Mouse (Mus musculus): Measurements from ENCODE around the gene D13Ertd608e.
A peak's percentile ranks its signal among the peaks of the same experiment; 100 is the strongest.
"Not testable (repeated sequence)": the region's sequence is repeated elsewhere in the genome, so short reads cannot be mapped to it uniquely, and the experiment has no call there.

Gene D13Ertd608e

GRCm38 (mm10) chr13:119835320-119836056, at the start of gene D13Ertd608e:
Gene D13Ertd608e, plus strand, starts transcription at chr13:119836006.
- not testable (repeated sequence) for DNase-seq (ENCODE audit: low spot score)

- peak; percentile 76 for DNase-seq (ENCODE audit: low spot score)
Observed at GRCm38 (mm10) chr13:119789851-119790717, 45.7 kb upstream of the D13Ertd608e start.

DNA sequence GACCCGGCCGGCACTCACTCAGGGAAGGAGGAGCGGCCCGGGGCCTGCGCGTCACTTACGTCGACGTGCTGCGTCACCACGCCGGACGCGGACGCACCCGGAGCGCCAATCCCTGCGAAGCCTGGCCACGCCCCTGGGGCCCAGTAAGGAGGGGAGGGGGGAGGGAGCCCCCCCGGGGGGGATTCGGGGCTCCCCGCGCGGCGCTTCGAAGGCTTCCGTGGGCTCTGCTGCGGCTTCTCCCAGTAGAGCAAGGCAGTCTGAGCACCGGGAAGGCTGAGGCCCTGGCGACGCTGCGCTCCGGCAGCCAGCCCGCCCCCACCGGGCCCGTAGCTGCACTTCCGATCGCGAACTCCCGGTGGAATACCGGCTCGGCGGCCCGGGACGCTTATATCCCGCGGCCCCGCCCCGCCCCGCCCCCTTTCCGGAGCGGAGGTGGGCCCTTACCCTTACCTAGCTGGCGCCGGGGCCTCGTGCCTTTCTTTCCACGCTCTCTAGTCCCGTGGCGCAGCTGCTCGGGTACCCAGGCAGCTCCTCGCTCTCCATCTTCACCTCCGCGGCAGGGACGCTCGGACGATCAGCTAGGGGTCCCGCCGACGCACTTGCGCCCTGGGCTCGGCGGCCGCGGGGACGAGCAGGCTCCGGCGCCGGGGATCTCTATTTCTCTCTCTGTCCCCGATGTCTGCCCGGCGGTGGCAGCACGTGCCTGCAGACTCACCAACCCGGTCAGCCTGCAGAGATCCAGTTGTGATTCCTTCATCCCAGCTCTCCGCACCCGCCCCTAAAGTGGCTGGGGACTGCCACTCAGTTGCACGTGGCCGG, 44.8 kb upstream of the D13Ertd608e start, which contains the start of gene Zfp131:
Zfp131 (minus strand) TSS at position 129 of the 819 bp plus-strand sequence.
- peak; percentile 96 for DNase-seq (ENCODE audit: low spot score)

GRCm38 (mm10) chr13:119791580-119792135, 44.1 kb upstream of the D13Ertd608e start:
- peak; percentile 26 for DNase-seq (ENCODE audit: low spot score)

DNA sequence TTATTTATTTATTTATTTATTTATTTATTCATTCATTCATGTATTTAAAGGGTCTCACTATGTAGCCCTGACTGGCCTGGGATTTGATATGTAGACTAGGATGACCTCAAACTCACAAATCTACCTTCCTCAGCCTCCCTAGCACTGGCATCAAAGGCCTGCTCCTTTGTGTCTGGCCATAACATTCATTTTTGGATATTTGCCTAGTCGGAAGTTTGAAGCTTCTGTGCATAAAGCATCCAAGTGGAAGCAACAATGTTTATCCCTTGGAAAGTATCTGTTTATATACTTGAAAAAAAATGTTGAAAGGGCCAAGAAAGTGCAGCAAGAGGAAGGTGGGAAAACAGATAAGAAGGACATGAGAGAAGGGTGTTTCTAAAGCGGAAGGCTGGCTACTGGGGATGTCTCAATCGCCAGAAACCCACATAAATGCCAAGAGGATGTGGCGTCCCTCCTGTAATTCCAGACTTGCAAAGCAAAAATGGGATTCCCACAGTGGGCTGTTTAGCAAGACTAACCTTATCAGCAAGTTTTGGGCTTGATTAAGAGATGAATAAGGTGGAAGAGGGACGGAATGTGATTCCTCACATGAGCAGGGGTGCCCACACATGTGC, 42.9 kb upstream of the D13Ertd608e start:
- DNase-seq (ENCODE audit: low spot score) = no peak

DNA sequence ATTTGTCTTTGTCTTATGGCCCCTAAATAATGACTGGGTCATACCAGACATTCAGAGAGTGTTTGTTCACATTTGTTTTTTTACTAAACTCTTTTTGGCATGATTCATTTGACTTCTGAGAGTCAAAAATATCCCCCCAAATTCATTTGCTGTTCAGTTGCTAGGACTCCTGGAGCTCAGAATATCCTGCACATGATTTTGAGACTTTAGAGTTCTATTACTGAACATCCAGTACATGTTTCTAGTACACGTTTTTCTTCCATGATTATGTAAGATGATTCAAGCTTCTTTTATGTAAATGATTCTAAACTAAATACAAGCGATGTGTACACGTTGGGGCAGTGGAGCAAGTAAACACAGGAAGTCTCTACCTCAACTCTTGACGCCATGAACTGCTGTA, 38.1 kb upstream of the D13Ertd608e start:
- no peak for DNase-seq (ENCODE audit: low spot score)

- DNase-seq (ENCODE audit: low spot score) = no peak
Observed at GRCm38 (mm10) chr13:119808937-119809336, 26.9 kb upstream of the D13Ertd608e start.

DNA sequence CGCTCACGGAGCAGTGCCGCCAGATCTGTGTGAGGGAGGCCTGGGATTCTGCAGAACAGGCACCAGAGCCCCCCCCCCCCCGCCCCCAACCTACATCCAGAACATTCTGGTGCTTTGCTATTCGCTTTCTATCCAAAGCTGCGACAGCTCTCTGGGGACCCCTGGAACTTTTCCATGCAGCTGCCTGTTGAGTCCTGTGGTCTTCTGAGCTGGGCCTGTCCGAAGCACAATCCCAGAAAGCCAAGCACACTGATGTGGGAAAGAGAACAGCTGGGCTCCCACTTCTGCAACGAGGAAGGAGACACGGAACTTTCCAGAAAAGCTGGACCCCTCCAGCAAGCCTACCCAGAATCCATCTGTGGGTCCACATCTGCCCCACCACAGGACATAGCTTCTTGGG, 25.8 kb upstream of the D13Ertd608e start:
- no peak for DNase-seq (ENCODE audit: low spot score)

DNA sequence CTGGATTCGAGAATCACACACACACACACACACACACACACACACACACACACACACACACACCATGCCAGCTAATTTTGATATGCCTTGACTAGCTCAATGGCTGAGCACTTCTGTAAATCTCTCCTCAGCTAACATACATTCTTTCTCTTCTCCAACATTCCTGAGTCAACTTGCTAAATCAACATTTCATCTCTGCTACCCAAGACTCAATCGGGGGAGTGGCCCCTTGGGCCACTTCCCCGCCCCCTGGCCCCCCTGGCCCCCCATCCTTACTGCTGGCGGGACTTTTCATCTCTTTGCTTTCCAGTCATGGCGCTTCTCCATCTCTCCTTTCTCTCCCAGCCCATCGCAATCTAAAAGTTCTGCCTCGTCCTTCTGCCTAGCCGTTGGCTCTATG, 19.0 kb upstream of the D13Ertd608e start:
- DNase-seq (ENCODE audit: low spot score) = no peak

DNA sequence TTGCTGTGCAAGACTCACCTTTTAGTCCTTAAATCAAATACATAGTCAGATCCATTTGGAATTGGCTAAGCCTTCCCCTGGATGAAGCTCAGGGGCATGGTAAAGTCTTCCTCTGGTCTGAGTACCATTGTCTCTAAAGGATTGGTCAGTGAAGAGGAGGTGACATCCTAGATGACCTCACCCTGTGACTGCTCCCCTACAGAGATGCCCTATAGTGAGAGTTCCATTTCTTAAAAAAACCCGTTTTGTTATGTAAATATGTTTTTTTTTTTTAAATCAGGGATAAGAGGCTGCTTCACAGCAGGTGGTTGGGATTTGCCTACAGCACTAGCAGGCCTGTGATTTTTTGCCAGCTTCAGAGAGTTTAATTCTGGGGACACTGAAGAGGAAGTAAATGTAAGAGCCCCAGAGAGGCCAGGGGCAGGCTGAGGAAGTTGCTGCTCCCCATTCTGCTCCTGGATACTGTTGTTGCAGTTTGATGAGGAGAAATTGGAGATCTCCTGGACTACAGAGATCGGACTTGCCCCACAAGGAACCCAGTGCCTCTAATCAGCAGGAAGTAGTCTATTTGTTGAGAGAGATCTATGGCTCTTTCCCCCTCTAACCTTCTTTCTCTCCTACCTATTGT, 18.1 kb upstream of the D13Ertd608e start:
- DNase-seq (ENCODE audit: low spot score) = no peak

- DNase-seq (ENCODE audit: low spot score) = not testable (repeated sequence)
Observed at GRCm38 (mm10) chr13:119830116-119830515, 5.7 kb upstream of the D13Ertd608e start, which contains the start of gene AF067063. Gene AF067063, minus strand, starts transcription at chr13:119830216.

DNA sequence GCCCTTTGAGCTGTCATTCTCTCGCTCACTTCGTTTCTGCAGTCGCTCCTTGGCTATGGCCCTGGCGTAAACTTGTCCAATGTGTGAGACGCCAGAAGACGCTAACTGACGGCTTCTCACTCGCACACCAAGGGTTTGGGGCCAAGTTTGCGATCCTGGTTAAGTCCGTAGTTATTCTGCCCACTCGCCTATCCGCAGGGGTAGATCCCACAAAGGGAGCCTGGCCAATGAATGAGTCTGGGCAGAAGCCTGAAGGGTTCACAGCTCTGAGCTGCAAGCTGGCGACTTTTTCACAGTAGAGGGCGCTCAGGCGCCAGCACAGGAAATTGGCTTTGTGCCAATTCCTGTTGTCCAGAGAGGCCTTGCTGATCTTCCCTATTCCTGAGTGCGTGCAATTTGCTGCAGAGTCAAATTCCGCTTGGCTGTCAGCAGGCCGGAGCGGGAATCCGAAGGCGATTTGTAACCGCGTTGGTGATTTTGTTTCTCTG, 562 bp downstream of the D13Ertd608e start:
- not testable (repeated sequence) for DNase-seq (ENCODE audit: low spot score)

DNA sequence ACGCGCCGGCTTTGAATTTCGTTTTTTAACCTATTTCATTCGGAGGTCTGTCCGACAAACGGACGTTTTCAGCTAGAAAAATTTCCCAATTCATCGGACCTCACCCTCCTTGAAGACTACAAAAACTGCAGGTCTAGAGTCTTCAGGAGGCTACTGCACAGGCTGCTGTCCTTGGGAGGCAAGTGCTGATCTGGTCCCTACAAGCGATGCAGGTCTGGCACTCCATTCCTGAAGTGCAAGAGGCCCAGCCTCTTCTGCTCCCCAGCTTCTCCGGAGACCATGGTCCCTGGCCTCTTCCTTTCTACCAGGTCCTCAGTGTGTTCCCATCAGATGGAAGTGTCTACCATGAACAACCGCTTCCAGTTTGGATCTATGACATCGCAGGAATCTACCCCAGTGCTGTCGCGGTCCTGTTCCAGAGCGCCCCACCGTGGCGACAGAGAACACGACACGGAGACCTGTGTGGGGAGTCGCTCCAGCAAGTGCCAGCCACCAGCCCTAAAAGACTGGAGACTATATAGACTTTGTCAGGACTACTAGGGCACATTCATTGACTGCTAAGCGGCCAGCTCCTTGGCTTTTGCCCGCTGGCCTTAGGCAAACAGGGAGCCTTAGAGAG, 2.0 kb downstream of the D13Ertd608e start:
- peak; percentile 11 for DNase-seq (ENCODE audit: low spot score)

DNA sequence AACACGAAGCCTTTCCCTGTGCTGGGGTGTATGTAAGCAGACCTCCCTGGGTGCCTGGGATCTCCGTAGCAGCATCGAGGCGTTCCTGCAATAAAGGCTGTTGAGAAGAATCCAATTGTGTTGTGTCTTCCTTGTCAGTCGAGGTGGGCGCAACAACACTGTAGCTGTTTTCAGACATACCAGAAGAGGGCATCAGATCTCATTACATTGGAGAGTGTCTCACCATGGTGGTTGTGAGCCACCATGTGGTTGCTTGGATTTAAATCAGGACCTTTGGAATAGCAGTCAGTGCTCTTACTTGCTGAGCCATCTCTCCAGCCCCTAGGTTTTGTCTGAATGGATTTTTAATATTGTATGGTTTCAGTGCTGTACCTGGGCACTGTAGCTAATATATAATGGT, 4.2 kb downstream of the D13Ertd608e start:
- not testable (repeated sequence) for DNase-seq (ENCODE audit: low spot score)

GRCm38 (mm10) chr13:119862399-119862798, 26.6 kb downstream of the D13Ertd608e start:
- DNase-seq (ENCODE audit: low spot score) = not testable (repeated sequence)

DNA sequence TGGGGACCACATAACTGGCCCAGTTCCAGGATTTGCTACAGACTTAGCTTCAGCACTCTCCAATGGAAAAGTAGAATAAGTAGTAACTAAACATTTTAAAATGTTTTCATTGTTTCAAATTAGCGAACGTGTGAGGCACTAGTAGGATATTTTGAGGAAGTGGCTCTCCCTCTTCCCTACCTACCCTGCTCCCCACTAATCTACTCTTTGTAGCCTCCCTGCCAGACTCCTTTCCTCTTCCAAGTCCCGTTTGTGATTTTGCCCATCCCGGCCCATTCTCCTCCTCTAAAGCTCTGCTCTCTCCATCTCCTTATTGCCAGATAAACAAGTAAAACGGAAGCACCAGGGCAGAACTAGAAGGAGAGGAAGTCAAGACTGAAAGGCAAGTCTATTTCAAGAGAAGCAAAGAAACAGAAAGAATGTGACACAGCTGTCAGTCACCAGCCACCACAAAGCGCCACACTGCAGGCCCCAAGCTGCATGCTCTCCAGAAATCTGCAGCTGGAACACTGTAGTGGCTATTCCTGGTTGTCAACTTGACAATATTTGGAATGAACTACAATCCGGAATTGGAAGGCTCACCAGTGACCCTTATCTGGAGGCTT, 28.7 kb downstream of the D13Ertd608e start:
- DNase-seq (ENCODE audit: low spot score) = not testable (repeated sequence)

GRCm38 (mm10) chr13:119886896-119887295, 51.1 kb downstream of the D13Ertd608e start:
- DNase-seq (ENCODE audit: low spot score) = not testable (repeated sequence)

GRCm38 (mm10) chr13:119894685-119895084, 58.9 kb downstream of the D13Ertd608e start, which contains the start of gene Tcstv1:
Gene Tcstv1, minus strand, starts transcription at chr13:119894785.
- DNase-seq (ENCODE audit: low spot score) = not testable (repeated sequence)

Measured in testis, postnatal 14 days (tissue).